Mouse (Mus musculus): Measurements from ENCODE around the gene Tbc1d24.

Gene Tbc1d24

GRCm38 (mm10) chr17:24171738-24172137 is 33.6 kb downstream of the Tbc1d24 start:
- no peak for DNase-seq

DNA sequence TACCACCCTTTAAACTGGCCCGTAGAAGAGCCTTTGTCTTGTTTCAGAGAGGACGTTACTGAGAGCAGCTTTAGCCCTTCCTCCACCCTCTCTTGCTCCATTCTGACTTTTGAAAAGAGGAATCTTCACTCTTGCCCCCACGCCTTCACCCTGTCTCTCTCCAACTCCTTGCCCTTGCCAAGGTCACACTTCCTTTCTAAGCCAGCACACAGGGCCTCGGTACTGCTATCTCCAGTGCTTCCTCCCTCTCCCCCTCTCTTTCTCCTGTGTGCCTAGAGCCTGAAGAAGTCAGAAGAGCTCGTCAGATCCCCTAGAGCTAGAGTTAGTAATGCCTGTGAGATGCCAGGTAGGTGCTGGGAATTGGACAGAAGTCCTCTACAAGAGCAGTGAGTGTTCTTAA is 34.6 kb downstream of the Tbc1d24 start:
- DNase-seq = no peak

GRCm38 (mm10) chr17:24170125-24170524 is 35.2 kb downstream of the Tbc1d24 start:
- no peak for DNase-seq

DNA sequence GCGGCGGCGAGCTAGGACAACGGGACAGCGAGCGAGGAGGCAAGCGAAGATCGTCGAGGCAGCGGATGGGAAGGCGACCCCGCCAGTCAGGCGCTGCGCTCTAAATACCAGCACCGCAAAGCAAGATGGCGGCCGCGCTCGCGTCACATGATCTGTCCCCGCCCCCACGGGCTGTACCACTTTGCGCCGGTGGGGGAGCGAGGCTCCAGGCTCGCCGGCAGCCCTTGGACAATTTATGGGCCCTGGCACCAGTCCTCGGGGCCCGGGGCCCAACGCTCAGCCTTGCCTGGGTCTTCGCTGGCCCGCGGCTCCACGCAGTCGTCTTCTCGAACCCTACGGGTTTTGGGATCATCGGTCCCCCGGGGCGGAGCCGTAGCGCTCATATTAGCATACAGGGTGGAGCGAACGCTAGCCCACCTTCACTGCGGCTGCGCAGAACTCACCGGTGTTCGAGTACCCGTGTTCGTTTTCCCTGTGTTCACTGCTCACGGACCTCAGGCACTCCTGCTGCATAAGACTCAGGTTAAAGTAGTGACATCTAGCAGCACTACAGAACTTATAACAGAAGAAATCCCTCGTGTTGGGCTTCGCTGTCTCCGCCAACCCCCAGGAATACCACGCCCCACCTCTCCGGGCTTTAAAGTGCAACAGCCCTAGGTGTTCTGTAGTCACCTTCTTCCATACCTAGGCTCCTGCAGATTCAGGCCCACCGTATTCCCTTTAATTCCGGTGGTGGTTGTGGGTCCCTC is 35.9 kb downstream of the Tbc1d24 start, which contains the start of gene Atp6v0c:
TSS of gene Atp6v0c (minus strand) at position 386 of the 749 bp plus-strand sequence.
- DNase-seq = peak; percentile 96

GRCm38 (mm10) chr17:24168590-24169277 is 36.6 kb downstream of the Tbc1d24 start:
- peak; percentile 83 for DNase-seq

DNA sequence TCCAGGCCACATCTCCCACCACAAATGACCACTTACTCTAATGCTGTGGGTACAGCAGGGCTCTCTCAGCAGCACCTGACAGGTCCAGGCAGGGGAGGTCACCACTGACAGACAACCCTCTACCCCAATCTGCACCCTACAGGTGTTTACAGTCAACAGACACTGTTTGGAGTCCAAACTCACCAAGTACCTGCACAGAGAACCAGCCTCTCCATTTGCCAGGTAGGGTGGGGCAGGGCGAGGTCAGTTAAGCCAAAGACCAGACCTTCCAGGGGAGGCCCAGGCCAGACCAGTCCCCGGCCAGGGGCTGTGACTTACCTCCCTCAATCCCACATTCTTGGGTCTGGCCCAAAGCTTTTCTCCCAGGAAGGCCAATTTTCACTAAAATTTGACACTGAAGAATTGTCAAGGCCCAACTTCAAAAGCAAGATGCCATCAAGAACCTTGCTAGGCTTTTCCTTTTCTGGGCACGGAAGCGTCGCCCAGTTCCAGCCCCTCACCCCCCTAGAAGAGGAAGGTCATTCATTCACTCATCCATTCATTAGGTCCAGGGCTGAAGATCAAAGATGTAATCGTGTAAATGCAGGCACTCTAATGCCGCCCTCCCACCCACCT is 37.4 kb downstream of the Tbc1d24 start:
- peak; percentile 39 for DNase-seq

DNA sequence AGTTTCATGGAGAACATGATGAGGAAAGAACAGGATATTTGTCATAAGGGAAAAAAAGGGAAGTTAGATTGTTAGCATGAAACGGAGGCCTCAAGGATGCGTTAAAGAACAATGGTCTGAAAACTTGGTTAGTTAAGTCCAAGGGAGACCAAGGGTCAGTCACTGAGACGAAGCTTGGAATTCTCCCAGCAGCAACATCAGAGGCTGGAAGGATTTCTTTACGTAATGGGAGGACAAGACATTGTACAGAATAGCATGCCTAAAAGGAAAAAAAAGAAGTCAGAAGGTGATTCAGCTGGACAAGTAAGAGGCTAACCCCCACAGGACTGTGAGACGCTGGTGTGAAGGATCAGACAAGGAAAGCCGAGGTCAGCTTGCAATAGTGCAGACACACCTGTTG is 38.2 kb downstream of the Tbc1d24 start:
- DNase-seq = no peak

GRCm38 (mm10) chr17:24164566-24165259 is 40.6 kb downstream of the Tbc1d24 start:
- no peak for DNase-seq

GRCm38 (mm10) chr17:24163176-24163962 is 42.0 kb downstream of the Tbc1d24 start, which contains the start of gene Amdhd2:
Amdhd2 (minus strand) TSS chr17:24163766.
- peak; percentile 96 for DNase-seq

GRCm38 (mm10) chr17:24162584-24163175 is 42.7 kb downstream of the Tbc1d24 start:
- DNase-seq = peak; percentile 66

- DNase-seq = no peak
These were observed 43.9 kb downstream of the Tbc1d24 start for GRCm38 (mm10) chr17:24161466-24161865.

GRCm38 (mm10) chr17:24157526-24157925 is 47.8 kb downstream of the Tbc1d24 start:
- no peak for DNase-seq

- no peak for DNase-seq
These were observed 48.2 kb downstream of the Tbc1d24 start for GRCm38 (mm10) chr17:24157121-24157520.

- no peak for DNase-seq
These were observed 49.0 kb downstream of the Tbc1d24 start for GRCm38 (mm10) chr17:24156394-24156793.

DNA sequence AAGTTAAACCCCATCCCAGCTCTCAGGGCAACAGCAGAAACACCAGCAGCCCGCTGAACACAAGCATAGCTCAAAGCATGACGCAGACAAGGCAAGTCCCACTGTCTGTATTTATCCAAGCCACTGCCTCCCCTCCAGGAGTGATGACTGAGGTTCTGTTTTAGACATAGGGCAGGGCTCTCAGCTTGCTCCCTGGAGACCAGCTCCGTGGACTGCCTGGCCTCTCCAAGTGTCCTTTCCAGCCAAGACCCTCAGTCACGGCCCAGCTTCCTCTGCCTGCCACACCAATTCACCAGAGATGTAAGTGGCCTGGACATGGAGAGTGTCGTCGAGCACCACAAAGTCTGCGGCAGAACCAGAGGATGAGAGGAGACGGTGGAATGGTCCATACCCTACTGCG is 49.6 kb downstream of the Tbc1d24 start:
- no peak for DNase-seq

GRCm38 (mm10) chr17:24154463-24154862 is 50.9 kb downstream of the Tbc1d24 start:
- DNase-seq = no peak

- DNase-seq = peak; percentile 91
These were observed 53.3 kb downstream of the Tbc1d24 start for GRCm38 (mm10) chr17:24151890-24152563.

GRCm38 (mm10) chr17:24151382-24151781 is 54.0 kb downstream of the Tbc1d24 start:
- DNase-seq = no peak

DNA sequence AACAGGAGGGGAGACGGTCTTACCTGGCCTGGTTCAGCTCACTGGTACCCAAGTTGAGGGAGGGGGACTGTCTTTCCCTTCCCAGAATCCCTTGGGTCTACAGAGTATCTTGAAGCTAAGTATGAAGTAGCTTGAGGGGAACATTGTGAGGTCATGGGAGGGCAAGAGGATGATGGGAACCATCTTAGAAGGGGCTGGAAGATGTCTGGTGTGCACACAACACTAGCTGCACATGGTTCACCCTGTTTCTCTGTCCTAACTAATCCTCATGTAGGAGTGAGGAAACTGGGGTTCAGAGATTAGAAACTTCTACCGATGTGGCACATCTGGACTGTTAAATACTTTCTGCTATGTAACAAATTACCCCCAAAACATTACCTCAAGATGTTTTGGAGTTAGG is 54.5 kb downstream of the Tbc1d24 start, which contains the start of gene Pdpk1:
TSS of gene Pdpk1 (minus strand) at position 101 of the 400 bp plus-strand sequence.
- DNase-seq = no peak

DNA sequence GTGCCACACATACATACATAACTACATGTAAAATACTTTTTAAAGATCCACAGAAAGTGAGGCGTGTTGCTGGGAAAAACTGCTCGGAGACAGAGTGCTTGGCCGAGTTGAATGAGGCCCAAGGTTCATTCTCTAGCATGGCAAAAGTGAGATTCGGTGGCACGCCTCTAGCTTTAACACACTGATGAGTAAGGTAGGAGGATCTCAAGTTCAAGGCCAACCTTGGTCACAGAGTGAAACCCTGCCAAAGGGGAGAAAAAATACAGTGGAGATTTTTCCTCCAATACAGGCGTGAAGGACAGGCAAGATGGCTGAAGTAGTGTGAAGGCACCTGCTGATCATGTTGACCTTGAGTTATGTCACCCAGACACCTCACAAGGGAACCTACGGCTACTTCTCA is 55.9 kb downstream of the Tbc1d24 start:
- DNase-seq = no peak

- DNase-seq = no peak
These were observed 62.5 kb downstream of the Tbc1d24 start for GRCm38 (mm10) chr17:24142897-24143296.

All from liver (tissue).